Mouse (Mus musculus) 3T3-L1 (cell line): ENCODE measurements at regions not wholly inside any gene's neighbourhood (a gene's known extent, or its start where the extent isn't known, plus 50 kb on each side); places are given as distances from the start of the nearest gene placed in this dataset.

ENCODE experiments used
- DNase-seq: peaks from one replicate; pipeline ENCODE4 v3.0.0-alpha.2; 2015; ENCODE audit warnings: low read depth, low spot score

GRCm38 (mm10) chr10:24493936-24494335, 101.3 kb upstream of the Ccn2 start:
- DNase-seq, result peak; percentile 62

- no peak for DNase-seq
Measured at GRCm38 (mm10) chr10:24519795-24520512, 75.3 kb upstream of the Ccn2 start.

- DNase-seq, result no peak
Measured at GRCm38 (mm10) chr10:24520515-24520914, 74.7 kb upstream of the Ccn2 start.

- DNase-seq, result no peak
Measured at GRCm38 (mm10) chr10:24532776-24533175, 62.5 kb upstream of the Ccn2 start.

- no peak for DNase-seq
Measured at GRCm38 (mm10) chr10:24534901-24535300, 60.3 kb upstream of the Ccn2 start.

- no peak for DNase-seq
Measured at GRCm38 (mm10) chr10:24535461-24535860, 59.8 kb upstream of the Ccn2 start.

GRCm38 (mm10) chr10:24541990-24542389, 53.3 kb upstream of the Ccn2 start:
- no peak for DNase-seq
